Mouse (Mus musculus) lung, adult 2 months (tissue): Measurements from ENCODE around the gene Elane. TPM values are rescaled to one million over a fixed set of nuclear protein-coding genes. Genes with fewer than 3 reads are reported as not detected.
A peak's percentile ranks its signal among the peaks of the same experiment; 100 is the strongest.

Source experiments
- DNase-seq: peaks from one replicate; pipeline ENCODE4 v3.0.0; 2022
- H3K4me1 ChIP-seq: fragments of 200-500 bp; 2 replicates; pipeline ENCODE4 v1.6.1; 2011; ENCODE audit warnings: low read length; ENCODE audit not compliant: control insufficient read depth, insufficient read depth
- H3K4me3 ChIP-seq: fragments of 200-500 bp; replicated peaks from 2 replicates; pipeline ENCODE3; 2011; ENCODE audit warnings: low read depth, mild to moderate bottlenecking, control low read depth, low read length; ENCODE audit errors: extremely low read depth
- CTCF ChIP-seq: fragments of 200-500 bp; IDR thresholded peaks from 2 replicates; pipeline ENCODE4 v1.5.1; 2011; ENCODE audit warnings: mild to moderate bottlenecking, low read length, control low read depth; ENCODE audit not compliant: insufficient read depth
- POLR2A ChIP-seq: fragments of 200-500 bp; IDR thresholded peaks from 2 replicates; pipeline ENCODE4 v1.6.1; 2011; ENCODE audit warnings: low read depth, mild to moderate bottlenecking, control low read depth, low read length, borderline replicate concordance; ENCODE audit errors: extremely low read depth
- WGBS: fragments of 180-500 bp; shearing (Covaris S2); methylation state at CpG from one replicate; pipeline ENCODE4 v1.1.7; 2018; 5-methylcytosine and 5-hydroxymethylcytosine counted together
- polyA plus RNA-seq: library from polyadenylated mRNA; depleted of rRNA; stranded (reverse); fragments of >200 nt; gene quantifications from 2 replicates; pipeline ENCODE4 v1.2.3, GENCODE M21; 2012

Elane gene
- polyA plus RNA-seq, 1 experiment: 0.85 TPM

DNA sequence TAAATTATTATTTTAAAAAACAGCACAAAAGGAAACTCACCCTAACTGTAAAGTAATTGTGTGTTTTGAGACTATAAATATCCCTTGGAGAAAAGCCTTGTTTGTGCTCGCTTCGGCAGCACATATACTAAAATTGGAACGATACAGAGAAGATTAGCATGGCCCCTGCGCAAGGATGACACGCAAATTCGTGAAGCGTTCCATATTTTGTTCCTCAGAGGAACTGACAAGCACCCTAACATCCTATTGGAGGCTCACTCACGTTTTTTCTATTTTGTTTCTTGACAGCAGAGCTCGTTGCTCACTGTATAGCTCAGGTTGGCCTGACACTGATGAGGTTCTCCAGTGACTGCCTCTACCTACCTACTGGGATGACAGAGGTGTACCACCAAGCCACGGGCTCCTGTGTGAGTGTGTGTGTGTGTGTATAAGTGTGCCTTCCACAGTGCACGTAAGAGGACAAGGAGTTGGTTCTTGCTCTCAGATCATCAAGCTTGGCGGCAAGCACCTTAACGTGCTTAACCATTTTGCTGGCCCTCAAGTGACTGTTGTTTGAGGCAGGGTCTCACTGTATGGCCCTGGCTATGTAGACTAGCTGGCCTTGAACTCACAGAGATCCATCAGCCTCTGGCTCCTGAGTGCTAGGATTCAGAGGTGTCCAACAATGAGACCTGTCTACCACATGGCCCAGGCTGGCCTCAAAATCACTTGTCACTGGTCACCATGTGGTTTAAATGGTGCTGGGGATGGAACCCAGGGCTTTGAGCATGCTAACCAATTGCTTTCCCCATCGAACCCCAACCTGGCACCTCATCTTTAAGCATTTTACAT lies 23.3 kb downstream of the Elane start:
- peak; percentile 46 for DNase-seq
- Histone ChIP-seq H3K4me3 (no peak overlapping the region), H3K4me1 (peaks cover 3% of the 10 kb centered on the region)
- 22% methylated on average over 14 of the region's 14 CpGs for WGBS
- TF ChIP-seq POLR2A: no peak

DNA sequence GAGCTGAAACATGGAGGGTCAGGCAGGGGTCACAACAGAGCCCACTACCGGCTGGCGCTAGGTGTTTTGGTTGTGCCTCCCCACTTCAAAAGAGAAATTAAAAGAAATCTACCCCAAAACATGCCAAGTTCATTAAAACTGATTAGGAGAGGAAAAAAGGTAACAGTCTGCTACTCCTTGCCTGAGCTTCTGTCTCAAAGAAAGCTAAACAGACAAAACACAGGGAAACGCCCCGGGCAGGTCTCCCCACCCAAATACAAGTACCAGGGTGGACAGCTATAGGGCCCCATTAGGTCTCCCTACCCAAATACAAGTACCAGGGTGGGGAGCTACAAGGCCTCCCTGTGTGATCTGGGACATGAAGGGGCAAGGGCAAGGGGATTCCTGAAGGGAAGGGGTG lies 24.5 kb downstream of the Elane start, which contains the start of gene Gm26602:
Gm26602 (plus strand) TSS at position 301 of the 400 bp plus-strand sequence.
- TF ChIP-seq CTCF (no peak), POLR2A (no peak)
- H3K4me1 ChIP-seq: peaks cover 7% of the 10 kb centered on the region

GRCm38 (mm10) chr10:79912412-79912811 lies 26.4 kb downstream of the Elane start:
- no peak for DNase-seq
- H3K4me1 ChIP-seq: peaks cover 14% of the 10 kb centered on the region
- 77% methylated on average over 20 of the region's 20 CpGs for WGBS
- no peak overlapping the region for H3K4me3 ChIP-seq
- no peak for TF ChIP-seq CTCF

More for the DNA sequence above, 24.5 kb downstream of the Elane start, which contains the start of gene Gm26602:
- 96% methylated on average over 4 of the region's 4 CpGs for WGBS
- DNase-seq: no peak
- H3K4me3 ChIP-seq: no peak within 1 kb of the TSS

DNA sequence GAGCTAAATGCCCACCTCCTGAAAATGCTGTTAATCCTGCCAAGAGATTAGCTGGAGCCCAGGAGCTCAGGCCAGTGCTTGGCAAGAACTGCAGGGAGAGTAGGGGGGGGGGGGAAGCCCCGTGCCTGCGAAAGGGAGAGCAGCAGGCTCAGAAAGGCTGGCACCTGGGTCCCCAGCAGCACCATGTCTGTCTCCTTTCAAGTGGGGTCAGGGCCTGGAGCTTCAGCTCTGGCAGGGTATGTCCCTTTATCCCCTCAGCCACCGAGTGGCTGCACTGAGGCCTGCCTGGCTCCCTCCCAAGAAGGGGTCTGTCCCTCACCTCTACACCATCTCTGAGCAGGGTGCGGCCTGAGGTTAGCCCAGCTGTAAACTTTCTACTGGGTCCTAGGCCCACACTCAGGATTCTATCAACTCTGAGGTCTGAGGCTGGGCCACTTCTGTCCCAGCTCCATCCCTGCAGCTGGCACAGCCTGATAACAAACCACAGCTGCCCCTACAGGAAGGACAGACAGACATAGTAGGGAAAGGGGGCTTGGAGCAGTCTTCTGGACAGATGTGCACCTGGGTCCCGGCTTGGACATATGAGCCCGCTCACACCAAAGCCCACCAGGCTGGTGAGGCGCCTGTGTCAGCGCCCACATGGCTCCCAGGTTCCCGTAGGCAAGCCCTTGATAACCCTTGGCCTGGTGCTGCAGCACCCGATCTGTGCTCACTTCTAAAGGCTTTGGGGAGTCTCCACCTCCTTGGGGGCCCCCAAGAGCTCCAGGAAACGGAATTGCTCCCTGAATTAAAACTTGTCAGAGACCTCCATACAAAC lies 28.3 kb downstream of the Elane start:
- Histone ChIP-seq H3K4me1 (peaks cover 14% of the 10 kb centered on the region), H3K4me3 (no peak overlapping the region)
- no peak for DNase-seq
- WGBS: 64% methylated on average over 11 of the region's 11 CpGs
- TF ChIP-seq POLR2A: no peak
- TF ChIP-seq CTCF: no peak

GRCm38 (mm10) chr10:79914948-79915596 lies 29.0 kb downstream of the Elane start:
- TF ChIP-seq CTCF (no peak), POLR2A (no peak)
- H3K4me1 ChIP-seq: peaks cover 13% of the 10 kb centered on the region
- 49% methylated on average over 7 of the region's 7 CpGs for WGBS
- no peak for DNase-seq
- no peak overlapping the region for H3K4me3 ChIP-seq

DNA sequence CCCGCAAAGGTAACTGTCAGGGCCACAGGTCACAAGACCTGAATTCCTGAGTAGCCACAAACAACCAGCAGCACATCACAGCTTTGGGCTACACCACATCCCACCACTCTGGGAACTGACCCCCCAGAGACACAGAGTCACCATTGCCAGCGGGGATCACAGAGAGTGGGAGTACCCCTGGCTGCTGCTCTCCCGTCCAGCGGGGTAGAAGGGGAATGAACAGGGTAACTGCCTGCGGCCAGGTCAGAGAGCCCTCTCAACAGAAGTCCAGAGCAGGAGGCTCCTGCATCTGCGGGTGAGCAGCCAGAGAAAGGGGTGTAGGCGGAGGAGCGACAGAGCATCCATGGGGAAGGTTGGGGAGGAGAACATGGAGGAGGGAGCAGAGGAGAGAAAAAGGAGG lies 30.0 kb downstream of the Elane start:
- no peak for DNase-seq
- Histone ChIP-seq H3K4me1 (peaks cover 13% of the 10 kb centered on the region), H3K4me3 (peak overlapping the region; percentile 89)
- 4% methylated on average over 8 of the region's 8 CpGs for WGBS
- TF ChIP-seq CTCF (no peak), POLR2A (no peak)

- TF ChIP-seq CTCF: no peak
- peak; percentile 90 for TF ChIP-seq POLR2A
- H3K4me1 ChIP-seq: peaks cover 13% of the 10 kb centered on the region
- 2% methylated on average over 42 of the region's 42 CpGs for WGBS
- peak within 1 kb of the TSS; percentile 89 for H3K4me3 ChIP-seq
- peak; percentile 93 for DNase-seq
Observed at GRCm38 (mm10) chr10:79916808-79917531, 30.9 kb downstream of the Elane start, which contains the start of gene Kiss1r. Kiss1r (plus strand) TSS chr10:79916971.

GRCm38 (mm10) chr10:79917532-79918100 lies 31.6 kb downstream of the Elane start:
- Histone ChIP-seq H3K4me3 (no peak overlapping the region), H3K4me1 (peaks cover 13% of the 10 kb centered on the region)
- no peak for DNase-seq
- TF ChIP-seq CTCF (no peak), POLR2A (no peak)
- WGBS: 71% methylated on average over 5 of the region's 5 CpGs
